Mouse (Mus musculus) megakaryocyte-erythroid progenitor cell, adult 5-6 weeks (primary cell): ENCODE measurements around the gene St6gal2. TPM values are rescaled to one million over a fixed set of nuclear protein-coding genes. Genes with fewer than 3 reads are reported as not detected.

Source experiments
- ATAC-seq: replicated peaks from 2 replicates; pipeline ENCODE4 v1.8.0; 2016; ENCODE audit warnings: mild to moderate bottlenecking, inconsistent platforms; ENCODE audit not compliant: severe bottlenecking, poor library complexity, low FRiP score, low TSS enrichment
- total RNA-seq, 2 experiments: library from RNA; stranded (forward) in 1 of 2; stranded (reverse) in 1 of 2; fragments of 200-1000, 215-1000 nt in 1 of 2; fragments of >200 nt in 1 of 2; fragmentation: Nextera tagmentation in 1 of 2; gene quantifications; 2 replicates each; pipeline ENCODE4 v1.2.3; 2014 to 2017

The St6gal2 gene
- total RNA-seq (2014; fragmentation: Nextera tagmentation) (not detected in 2 replicates), total RNA-seq (2017) (not detected in 2 replicates)

DNA sequence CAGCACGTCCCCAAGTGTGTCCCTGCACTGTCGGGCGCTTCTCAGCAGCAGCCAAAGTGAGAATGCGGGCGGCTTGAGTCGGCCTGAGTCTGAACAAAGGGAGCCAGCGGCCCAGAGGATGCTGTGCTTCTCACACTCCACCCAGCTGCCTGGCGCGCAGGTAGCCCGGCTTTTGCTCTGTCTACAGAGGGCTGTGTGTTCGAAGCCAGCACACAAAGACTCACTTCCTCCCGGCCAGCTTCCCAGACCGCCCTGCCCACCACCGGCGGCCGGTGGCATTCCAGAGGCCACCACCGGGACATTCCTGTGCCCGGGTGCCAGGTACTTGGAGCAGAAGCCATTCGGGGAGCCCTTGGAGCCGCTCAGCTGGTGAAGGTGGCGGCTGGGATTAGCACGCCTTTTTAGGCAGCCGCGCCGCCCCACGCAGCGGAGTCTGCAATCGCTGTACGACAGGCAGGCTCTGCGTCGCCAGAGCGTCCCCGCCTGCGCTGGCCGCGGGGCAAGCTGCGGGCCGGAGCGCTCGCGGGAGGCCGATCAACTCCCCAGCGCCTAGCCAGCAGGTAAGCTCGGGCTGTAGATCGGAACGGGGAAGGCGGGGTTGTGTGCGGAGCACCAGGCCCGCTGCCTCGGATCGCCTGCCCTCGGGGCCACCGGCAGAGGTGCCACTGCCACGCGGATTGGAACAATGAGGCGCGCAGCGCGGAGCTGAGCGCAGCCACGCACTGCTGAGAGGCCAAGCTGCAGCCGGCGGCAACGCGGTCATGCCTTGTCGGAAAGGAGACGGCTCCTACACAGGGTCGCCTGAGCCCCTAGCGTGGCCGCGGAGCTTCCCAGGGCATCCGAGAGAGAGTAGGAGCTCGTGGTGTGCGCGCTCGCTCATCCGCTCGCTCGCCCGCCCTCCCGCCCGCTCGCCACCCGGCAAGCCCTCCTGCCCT lies at the start of gene St6gal2:
Gene St6gal2, plus strand, starts transcription at position 133 of the 935 bp plus-strand sequence.
- no peak for ATAC-seq

DNA sequence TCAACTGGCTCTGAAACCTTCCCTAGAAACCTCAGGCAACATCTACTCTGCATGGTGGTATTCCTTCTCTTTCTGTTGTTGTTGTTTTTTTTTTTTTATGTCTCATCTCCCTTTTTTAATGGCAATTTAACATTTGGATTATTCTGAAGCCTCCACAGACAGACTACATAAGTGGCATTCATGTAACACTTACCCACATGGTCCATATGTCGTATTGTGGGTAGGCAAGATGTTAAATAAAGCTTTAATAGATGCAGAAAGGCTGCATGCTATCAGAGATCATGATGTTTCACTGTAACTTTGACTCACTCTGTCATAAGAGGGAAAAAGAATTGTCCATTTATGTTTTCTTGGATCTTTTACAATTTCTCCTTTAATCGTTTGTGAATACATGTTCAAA lies 39.1 kb upstream of the St6gal2 start:
- no peak for ATAC-seq

DNA sequence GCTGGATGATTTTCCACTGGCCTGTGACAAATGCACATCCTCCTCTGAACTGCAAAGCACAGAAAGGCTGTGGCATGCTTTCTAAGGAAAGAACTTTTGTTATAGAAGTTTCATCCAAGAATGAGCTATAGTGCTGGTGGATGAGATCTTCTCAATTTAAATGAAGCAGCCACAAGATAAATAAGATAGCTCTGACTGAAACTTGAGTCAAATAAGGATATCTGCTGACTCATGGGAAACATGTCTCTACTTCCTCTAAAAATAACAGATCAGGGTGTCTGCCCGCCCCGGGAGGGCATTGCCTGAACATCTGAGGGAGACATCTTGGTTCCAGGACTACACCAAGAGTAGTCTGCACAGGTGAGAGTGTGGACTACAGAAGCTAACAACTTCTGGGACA lies 28.7 kb upstream of the St6gal2 start:
- ATAC-seq, result no peak

DNA sequence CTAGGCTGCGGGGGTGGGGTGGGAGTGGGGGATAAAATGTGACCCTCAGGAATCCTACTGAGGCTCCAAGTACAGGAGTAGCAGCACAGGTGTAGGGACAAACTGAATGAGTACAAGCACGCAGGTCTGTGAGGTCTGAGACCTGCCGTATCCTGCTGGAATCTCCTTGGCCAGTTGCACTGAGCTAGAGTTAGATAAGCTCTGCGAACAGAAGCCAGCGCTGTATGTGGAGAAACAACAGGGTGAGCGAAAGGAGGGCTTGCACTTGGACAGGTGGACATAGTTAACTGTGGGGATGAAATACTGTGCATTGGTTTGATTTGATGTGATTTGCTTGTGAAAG lies 974 bp downstream of the St6gal2 start:
- no peak for ATAC-seq

DNA sequence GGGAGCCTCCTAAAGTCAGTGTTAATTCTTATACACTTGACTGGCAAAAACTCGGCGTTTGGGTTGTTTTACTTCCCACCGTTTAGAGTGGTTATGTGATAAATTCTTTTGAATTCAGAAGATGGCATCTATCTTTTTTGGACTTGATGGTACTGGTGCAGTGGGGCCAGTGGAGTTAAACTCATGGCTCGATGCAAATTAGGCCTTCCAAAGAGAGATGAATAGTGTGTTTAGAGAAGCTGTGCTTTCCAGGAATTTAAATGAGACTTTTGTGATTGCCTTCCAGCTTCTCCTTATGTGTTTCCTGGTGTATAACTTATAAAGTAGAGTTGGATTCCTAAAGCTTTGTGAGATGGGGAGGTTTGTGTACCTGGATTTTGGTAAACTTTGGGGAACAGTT lies 1.5 kb downstream of the St6gal2 start:
- no peak for ATAC-seq

DNA sequence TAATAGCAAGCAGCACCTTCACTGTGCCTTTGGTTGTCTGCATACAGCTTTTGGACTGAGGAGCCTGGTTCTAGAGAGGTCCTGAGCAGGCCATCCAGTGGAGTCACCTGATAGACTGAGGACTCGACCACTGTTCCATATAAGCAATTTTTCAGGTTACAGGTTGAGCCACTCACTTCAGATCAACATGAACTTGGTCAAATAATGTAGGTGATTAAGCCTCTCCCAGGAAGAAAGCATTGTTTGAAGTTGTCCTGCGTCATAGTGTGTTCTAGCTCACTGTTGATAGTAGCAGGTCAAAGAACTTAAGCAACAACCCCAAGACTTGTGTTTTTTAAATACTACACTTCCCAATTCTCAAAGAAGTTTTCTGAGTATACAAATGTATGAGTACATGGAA lies 5.8 kb downstream of the St6gal2 start:
- ATAC-seq, result no peak

DNA sequence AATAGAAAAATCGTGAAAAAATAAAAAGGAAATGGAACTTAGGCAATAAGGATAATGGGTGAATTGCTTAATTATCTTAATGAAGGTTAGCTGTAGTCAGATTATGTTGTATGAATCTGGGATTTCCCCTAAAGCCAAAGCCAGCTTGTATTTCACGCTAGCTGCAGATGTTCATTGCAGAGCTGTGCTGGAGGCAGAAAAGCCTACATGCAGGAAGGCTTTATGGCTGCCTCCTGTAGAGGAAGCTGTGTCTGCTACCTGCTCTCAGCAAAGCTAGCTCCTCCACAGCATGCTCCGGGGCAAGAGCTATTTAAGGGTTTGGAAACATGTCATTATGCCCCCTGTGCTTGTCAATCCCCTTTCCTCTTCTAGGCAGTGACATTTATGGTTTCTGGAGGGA lies 9.3 kb downstream of the St6gal2 start:
- ATAC-seq, result no peak

DNA sequence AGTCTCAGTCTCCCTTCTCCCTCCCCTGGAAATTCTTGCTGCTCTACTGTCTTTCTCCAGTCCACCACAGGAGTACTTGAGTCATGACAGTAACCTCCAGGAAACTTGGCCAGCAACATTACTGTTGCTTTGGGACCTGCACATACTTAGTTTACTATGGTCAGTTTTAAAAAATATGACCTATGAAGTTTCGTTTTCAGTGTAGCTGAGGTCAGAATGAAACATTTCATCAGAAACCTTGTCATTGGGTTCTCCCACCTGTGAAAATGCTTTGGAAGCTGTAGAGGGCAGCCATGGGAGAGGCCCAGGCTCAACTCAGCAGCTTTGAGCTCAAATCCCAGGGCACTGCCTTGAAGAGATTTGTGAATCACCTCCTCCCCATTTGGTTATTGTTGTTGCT lies 15.0 kb downstream of the St6gal2 start:
- ATAC-seq, result no peak

DNA sequence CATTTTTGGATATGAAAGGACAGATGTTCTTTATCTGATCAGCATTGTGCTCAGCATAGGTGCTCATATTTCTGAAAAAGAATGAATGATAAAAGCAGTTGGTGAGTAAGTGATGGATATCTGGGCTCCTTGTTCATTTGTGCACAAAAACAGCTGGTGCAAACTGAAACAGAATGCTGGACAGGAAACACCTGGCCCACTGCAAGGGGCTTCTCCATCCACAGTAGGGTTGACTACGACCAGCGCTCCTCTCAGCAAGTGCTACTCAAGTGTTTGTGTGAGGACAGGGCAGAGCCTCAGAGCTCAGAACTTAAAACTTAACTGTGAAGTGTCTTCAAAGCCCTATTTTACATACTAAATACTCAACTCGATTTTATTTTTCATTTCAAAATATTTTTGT lies 22.4 kb downstream of the St6gal2 start:
- ATAC-seq, result no peak

DNA sequence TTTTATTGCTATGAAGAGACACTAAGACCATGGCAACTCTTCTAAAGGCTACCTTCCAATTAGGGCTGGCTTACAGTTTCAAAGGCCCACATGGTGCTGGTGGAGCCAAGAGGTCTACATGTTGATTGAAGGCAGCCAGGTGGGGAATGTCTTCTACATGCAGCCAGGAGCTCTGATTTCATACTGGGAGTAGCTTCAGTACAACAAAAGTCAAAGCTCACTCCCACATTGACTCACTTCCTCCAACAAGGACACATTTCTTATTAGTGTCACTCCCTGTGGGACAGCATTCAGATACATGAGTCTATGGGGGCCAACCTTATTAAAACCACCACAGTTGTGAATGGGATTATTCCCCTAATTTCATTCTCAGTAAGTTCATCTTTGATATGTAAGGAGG lies 23.8 kb downstream of the St6gal2 start:
- no peak for ATAC-seq

DNA sequence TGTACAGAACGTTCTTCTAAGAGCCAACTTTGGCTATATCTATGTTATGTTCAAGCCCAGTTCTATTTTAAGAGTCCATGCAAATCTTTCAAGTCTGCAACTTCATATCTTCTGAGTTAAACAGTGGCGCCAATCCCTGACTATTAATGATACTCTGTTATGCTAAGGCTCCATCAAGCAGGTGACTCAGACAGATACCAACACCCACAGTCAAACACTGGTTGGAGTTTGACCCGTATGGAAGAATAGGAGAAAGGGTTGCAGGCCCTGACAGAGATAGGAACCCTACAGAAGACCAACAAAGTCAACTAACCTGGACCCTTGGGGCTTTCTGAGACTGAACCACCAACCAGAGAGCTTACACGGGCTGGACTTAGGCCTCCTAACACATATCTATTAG lies 30.8 kb downstream of the St6gal2 start:
- ATAC-seq, result no peak

DNA sequence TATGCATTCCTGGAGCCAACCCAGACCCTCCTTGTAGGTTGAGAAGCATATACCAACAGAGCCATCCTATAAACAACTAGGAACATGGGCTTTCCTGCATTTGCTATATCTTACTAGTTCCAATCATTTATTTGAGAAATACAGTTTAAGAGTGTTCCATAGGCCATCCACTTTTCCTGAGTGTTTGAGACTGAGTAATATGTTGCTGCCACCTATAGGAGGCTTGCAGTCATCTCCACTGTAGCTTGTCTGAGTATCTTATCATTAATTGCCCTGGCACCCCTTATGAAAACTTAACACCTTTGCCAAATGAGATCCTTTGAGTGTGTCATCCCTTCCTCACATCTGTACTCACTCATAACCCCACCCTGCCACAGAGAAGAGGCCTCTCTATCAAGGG lies 32.2 kb downstream of the St6gal2 start:
- no peak for ATAC-seq

DNA sequence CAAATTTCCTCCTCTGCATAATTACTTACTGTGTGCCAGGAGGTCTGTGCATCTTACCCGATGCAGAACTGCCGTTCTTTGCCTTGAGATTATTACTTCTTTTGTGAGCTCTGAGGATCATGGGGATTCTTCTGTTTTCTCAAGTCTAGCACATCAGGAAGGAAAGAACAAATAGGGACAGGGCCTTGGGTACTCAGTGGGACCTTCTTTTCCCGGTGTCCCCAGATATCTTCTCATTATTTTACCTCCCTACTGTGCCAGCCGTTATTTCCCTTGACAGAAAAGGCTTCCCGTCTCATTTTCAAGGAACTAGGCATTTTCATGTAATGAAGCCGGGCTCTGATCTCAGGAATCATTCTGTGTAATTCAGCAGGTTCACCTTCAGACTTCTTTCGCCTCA lies 34.2 kb downstream of the St6gal2 start:
- no peak for ATAC-seq

DNA sequence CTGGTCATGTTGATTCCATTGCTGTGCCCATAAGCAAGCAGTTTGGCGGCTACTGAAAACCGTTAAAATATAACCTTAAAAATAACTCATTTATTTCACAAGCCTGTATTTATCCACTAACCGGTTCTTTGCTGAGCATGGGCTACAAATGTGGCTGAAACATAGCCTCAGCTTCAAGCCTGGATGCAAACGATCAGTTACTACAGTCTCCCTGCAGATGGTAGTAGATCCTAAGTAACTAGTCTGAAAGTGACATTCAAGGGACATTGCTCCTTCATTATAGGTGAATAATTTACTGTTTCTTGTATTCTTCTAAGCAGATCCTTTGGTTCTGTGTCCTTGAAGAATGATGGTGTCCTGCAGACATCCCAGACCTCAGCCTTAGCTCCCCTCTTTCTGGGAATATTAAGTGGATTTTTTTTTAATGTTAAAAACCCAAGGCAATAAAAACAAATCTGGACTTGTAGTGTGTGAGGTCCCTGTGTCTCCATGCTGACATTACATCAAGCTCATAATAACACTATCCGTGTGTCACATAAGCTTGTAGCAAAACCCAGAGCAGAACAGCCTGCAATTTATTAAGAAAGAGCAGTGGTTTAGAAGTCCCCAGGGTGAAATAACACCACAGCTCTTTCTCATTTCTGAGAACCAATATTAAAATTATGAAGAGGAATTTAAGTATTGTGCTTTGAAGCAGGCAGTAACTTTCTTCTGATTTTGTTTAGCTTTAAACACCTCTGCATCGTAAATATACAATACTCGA lies 39.1 kb downstream of the St6gal2 start:
- no peak for ATAC-seq

DNA sequence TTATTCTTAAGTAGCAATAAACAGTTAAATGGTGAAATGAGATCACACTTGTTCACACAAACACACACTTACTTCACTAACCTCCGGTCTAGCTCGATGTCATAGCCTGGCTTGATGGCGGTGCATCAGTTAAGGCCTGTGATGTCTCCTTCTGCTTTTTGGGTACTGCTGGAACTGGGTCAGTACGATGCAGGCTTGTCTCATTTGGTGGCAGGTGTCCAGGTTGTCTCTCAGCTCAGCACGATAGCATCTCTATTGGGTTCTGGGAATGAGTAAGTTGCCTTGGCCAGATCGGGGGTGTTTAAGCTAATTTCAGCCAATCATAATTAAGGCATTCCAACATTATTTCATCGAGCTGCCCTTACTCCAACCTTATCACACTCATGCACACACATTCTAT lies 86.7 kb downstream of the St6gal2 start:
- ATAC-seq, result no peak

DNA sequence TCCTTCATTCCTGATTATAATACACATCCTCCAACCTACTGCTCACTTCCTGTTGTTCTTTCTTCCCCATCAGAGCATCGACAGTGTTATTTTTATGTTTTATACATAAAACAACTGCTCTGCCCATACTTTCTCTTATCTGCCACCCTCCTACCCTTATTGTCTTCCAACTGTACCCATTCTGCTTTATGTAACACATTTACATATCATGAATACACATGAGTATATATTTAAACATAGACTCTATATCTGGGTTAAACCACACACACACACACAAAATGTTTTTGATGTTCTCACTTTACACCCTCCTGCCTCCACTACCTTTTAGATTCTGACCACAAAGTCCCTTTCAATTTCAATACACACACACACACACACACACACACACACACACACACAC lies 103.3 kb downstream of the St6gal2 start:
- no peak for ATAC-seq

DNA sequence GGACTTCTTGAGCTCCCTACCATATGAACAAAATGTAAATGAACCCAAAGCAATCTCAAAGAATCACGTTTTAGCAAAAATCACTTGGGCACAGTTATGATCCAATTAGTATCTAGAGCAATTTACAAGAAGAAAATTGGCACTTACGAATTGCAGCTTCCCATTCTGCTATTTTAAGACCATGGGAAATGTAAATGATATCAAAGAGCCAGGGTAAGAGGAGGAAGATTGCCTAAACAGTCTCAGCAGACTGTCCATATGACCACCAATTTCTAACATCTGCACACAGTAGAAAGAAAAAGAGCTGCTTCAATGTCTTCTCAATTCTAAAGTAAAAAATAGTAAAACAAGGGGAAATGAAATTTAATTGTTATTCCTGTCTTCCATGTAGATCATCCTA lies 116.6 kb downstream of the St6gal2 start:
- no peak for ATAC-seq
